Mouse (Mus musculus) heart, adult 2 months (tissue): Measurements from ENCODE around the gene Kcnk5. TPM values are rescaled to one million over a fixed set of nuclear protein-coding genes. Genes with fewer than 3 reads are reported as not detected.
A peak's percentile ranks its signal among the peaks of the same experiment; 100 is the strongest.

Source experiments
- DNase-seq, 2 experiments: peaks; one replicate each; pipeline ENCODE4 v3.0.0; 2021
- H3K27ac ChIP-seq: fragments of 200-600 bp; 2 replicates; pipeline ENCODE4 v1.8.1; 2022
- H3K27me3 ChIP-seq: fragments of 200-500 bp; 2 replicates; pipeline ENCODE4 v1.6.1; 2012; ENCODE audit warnings: mild to moderate bottlenecking, low read length, inconsistent platforms, mixed read lengths; ENCODE audit not compliant: control insufficient read depth, insufficient read depth
- H3K36me3 ChIP-seq: fragments of 200-500 bp; 2 replicates; pipeline ENCODE4 v1.6.1; 2012; ENCODE audit warnings: low read length, inconsistent platforms; ENCODE audit not compliant: control insufficient read depth, insufficient read depth
- H3K4me1 ChIP-seq: fragments of 200-500 bp; 2 replicates; pipeline ENCODE4 v1.6.1; 2011; ENCODE audit warnings: low read length; ENCODE audit not compliant: control insufficient read depth, insufficient read depth
- H3K4me3 ChIP-seq: fragments of 200-600 bp; 2 replicates; pipeline ENCODE4 v1.8.1; 2022
- H3K79me2 ChIP-seq: fragments of 200-500 bp; replicated peaks from 2 replicates; pipeline ENCODE4 v1.6.1; 2012; ENCODE audit warnings: mild to moderate bottlenecking, inconsistent platforms, low read length, moderate library complexity, mixed read lengths; ENCODE audit not compliant: control insufficient read depth, insufficient read depth
- H3K9ac ChIP-seq: fragments of 200-500 bp; 2 replicates; pipeline ENCODE4 v1.6.1; 2012; ENCODE audit warnings: low read depth, mild to moderate bottlenecking, control low read depth, inconsistent platforms, low read length, mixed read lengths
- CTCF ChIP-seq: fragments of 200-600 bp; IDR thresholded peaks from 2 replicates; pipeline ENCODE4 v1.8.1; 2022; ENCODE audit warnings: antibody characterized with exemption, mild to moderate bottlenecking, moderate library complexity
- EP300 ChIP-seq: fragments of 200-500 bp; IDR thresholded peaks from 2 replicates; pipeline ENCODE4 v1.6.1; 2011; ENCODE audit warnings: low read depth, low read length, control low read depth; ENCODE audit not compliant: insufficient read depth
- POLR2A ChIP-seq: fragments of 200-500 bp; IDR thresholded peaks from 2 replicates; pipeline ENCODE4 v1.6.1; 2011; ENCODE audit warnings: mild to moderate bottlenecking, low read depth, low read length, control low read depth; ENCODE audit not compliant: insufficient read depth
- WGBS: fragments of 180-500 bp; shearing (Covaris S2); methylation state at CpG from one replicate; pipeline ENCODE4 v1.1.7; 2018; 5-methylcytosine and 5-hydroxymethylcytosine counted together
- intact Hi-C: fragments of 180-260 bp; cut with DNase I; formaldehyde crosslinking; loops from one replicate; pipeline ENCODE4 v1.15.1; 2025
- polyA plus RNA-seq: library from polyadenylated mRNA; depleted of rRNA; stranded (reverse); fragments of >200 nt; gene quantifications from 2 replicates; pipeline ENCODE4 v1.2.3, GENCODE M21; 2012
- total RNA-seq, 2 experiments: library from RNA; stranded (reverse); gene quantifications; 2 replicates each; pipeline ENCODE4 v1.2.3; 2021

Gene Kcnk5
- total and polyA plus RNA-seq, 3 experiments, result 0.65 to 0.84 (median 0.70) TPM

- intact Hi-C loops, result no loop called here
Observed at GRCm38 (mm10) chr14:20134965-20135671, 46.5 kb downstream of the Kcnk5 start.

DNA sequence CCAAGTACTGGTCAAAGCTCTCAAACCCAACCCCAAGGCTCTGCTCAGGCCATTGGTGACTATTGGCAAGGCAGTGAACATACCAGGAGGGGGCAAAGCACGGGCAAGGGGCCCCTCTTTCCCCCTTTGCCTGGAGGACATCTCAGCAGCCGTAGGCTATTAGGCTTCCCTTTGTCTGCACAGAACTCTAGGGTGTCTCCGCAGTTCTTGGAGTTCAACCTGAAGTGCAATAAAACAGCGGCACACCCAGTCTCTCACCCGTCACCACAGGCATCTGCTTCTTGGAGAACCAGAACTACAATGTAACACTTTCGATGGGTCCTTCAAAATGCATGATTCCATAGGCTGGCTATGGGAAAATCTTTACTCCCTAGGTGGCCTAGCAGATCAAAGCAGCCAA, 53.4 kb downstream of the Kcnk5 start:
- no peaks in the 10 kb centered on the region for H3K4me1 ChIP-seq
- H3K27me3 ChIP-seq, result no peaks in the 10 kb centered on the region
- no peaks in the 10 kb centered on the region for H3K36me3 ChIP-seq
- intact Hi-C loops, result no loop called here
- TF ChIP-seq POLR2A (no peak), EP300 (no peak), CTCF (no peak)
- no peak overlapping the region for H3K9ac ChIP-seq
- no peaks in the 10 kb centered on the region for H3K79me2 ChIP-seq
- WGBS, result 90% methylated on average over 6 of the region's 6 CpGs
- no peak for DNase-seq
- H3K27ac ChIP-seq, result no peak overlapping the region
- H3K4me3 ChIP-seq, result no peak overlapping the region

More at GRCm38 (mm10) chr14:20134965-20135671, 46.5 kb downstream of the Kcnk5 start:
- no peak overlapping the region for H3K9ac ChIP-seq
- H3K4me1 ChIP-seq, result no peaks in the 10 kb centered on the region
- no peaks in the 10 kb centered on the region for H3K79me2 ChIP-seq
- H3K27ac ChIP-seq, result no peak overlapping the region
- H3K4me3 ChIP-seq, result no peak overlapping the region
- H3K27me3 ChIP-seq, result no peaks in the 10 kb centered on the region
- H3K36me3 ChIP-seq, result no peaks in the 10 kb centered on the region
- DNase-seq, result no peak
- WGBS, result 85% methylated on average over 10 of the region's 10 CpGs
- TF ChIP-seq CTCF (no peak), EP300 (no peak), POLR2A (no peak)

DNA sequence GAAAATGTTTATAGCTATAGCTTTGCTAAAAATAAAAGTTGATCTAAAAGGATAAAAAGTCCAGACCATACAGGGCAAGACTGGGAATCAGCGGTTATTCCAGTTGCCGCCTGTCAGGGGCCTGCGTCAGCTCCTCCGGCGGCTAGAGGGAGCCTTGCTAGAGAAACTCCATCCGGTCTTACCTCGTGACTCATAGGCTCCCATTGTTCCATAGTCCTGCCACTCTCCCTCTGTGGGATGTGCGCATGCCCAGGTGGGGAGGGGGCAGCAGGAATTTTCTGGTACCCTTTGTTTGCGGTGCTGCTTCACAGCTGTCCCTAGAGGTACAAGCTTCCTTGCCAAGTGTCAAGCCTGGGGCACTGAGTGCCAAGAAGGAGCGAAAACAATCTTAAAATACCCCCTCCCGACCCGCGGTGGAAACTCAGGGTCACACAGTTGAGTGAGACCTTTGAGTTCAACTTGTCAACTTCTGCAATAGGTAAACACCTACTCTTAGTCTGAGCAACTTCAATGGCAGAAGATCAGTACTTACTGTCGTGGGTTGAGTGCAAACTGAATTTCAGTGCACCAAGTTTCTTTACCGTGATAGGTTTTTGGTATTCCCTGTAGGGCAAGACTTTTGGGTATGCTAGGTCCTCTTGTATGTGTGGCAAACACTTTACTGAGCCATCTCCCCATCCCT, 54.1 kb downstream of the Kcnk5 start:
- Histone ChIP-seq H3K27me3 (no peaks in the 10 kb centered on the region), H3K79me2 (no peaks in the 10 kb centered on the region), H3K9ac (no peak overlapping the region), H3K4me1 (no peaks in the 10 kb centered on the region), H3K4me3 (no peak overlapping the region), H3K27ac (no peak overlapping the region), H3K36me3 (no peaks in the 10 kb centered on the region)
- 63% methylated on average over 15 of the region's 15 CpGs for WGBS
- intact Hi-C loops, result no loop called here
- TF ChIP-seq POLR2A (no peak), CTCF (no peak), EP300 (no peak)
- no peak for DNase-seq

DNA sequence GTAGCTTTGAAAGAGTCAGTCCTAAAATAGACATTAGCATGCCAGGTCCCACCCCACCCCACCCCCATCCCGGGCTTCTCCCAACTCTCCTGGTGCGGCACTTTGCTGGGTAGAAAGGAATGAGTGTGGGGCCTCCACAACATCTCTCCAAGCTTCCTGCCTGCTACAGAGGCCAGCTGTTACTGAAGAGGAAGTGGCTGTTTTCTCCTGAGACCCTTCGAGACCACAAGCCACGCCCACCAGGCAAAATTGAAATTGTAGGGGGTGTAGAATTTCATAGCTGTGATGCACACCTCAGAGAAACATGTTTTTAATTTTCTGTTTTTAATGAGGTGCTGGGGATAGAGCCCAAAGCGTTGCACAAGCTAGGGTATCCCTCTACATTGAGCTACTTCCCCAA, 60.7 kb downstream of the Kcnk5 start:
- TF ChIP-seq EP300 (no peak), POLR2A (no peak), CTCF (no peak)
- DNase-seq, result peak in 1 of 2 experiments; percentile 27
- H3K4me1 ChIP-seq, result no peaks in the 10 kb centered on the region
- no peaks in the 10 kb centered on the region for H3K36me3 ChIP-seq
- no peak overlapping the region for H3K27ac ChIP-seq
- 59% methylated on average over 5 of the region's 5 CpGs for WGBS
- no peaks in the 10 kb centered on the region for H3K27me3 ChIP-seq
- no peaks in the 10 kb centered on the region for H3K79me2 ChIP-seq
- intact Hi-C loops, result no loop called here
- no peak overlapping the region for H3K4me3 ChIP-seq
- H3K9ac ChIP-seq, result no peak overlapping the region

DNA sequence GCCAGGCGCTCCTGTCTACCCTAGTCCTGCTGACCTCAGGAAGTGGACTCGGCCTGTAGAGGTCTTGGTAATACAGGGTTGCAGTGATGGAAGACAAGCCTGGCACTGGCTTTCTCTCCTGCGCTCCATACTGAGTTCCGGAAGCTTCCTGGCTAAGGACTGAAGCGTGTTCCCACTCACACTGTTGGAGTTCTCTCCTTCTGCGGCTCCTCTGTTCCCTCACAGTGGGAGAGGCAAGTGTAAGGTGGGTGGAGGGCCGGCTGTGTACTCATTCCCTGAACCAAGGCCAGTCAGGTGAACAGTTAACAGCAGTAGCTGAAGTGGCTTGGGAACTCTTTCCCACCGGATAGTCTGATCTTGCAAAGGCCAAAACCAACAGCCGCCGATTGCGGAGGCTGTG, 61.6 kb downstream of the Kcnk5 start:
- Histone ChIP-seq H3K9ac (no peak overlapping the region), H3K4me1 (no peaks in the 10 kb centered on the region), H3K27ac (no peak overlapping the region), H3K27me3 (no peaks in the 10 kb centered on the region), H3K79me2 (no peaks in the 10 kb centered on the region), H3K4me3 (no peak overlapping the region), H3K36me3 (no peaks in the 10 kb centered on the region)
- 90% methylated on average over 11 of the region's 11 CpGs for WGBS
- no peak for DNase-seq
- intact Hi-C loops, result no loop called here
- no peak for TF ChIP-seq CTCF
- no peak for TF ChIP-seq EP300
- TF ChIP-seq POLR2A, result no peak

DNA sequence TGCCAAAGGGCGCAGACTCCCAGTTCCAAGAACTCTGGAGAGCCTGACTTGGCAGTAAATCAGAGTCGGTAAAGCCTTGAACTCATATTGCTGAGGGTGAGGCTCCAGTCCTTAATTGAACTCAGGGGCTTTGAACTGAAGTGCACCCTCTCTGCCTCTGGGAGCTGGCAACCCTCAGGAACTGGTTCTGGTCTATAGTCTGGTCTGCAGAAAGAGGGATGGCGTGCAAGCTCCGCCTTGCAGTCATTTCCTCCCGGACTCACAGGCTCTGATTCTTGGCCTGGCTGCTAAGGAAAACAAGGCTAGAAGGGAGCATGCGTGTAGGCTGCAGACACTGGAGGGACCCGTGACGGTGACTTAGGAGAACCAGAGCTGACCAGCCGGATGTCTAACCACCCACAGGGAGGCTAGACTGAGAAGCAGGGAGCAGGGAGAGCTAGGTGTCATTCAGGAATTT, 65.4 kb downstream of the Kcnk5 start:
- intact Hi-C loops, result no loop called here
- TF ChIP-seq CTCF, result no peak
- TF ChIP-seq POLR2A, result no peak
- no peak for TF ChIP-seq EP300
- H3K36me3 ChIP-seq, result no peaks in the 10 kb centered on the region
- no peaks in the 10 kb centered on the region for H3K4me1 ChIP-seq
- no peak overlapping the region for H3K27ac ChIP-seq
- peak in 1 of 2 experiments; percentile 14 for DNase-seq
- H3K4me3 ChIP-seq, result no peak overlapping the region
- no peak overlapping the region for H3K9ac ChIP-seq
- WGBS, result 37% methylated on average over 9 of the region's 9 CpGs
- H3K79me2 ChIP-seq, result no peaks in the 10 kb centered on the region
- H3K27me3 ChIP-seq, result no peaks in the 10 kb centered on the region
